Mouse (Mus musculus): ENCODE data around the gene Kcns1.
"Not testable (repeated sequence)": the region's sequence is repeated elsewhere in the genome, so short reads cannot be mapped to it uniquely, and the experiment has no call there.

Gene Kcns1

DNA sequence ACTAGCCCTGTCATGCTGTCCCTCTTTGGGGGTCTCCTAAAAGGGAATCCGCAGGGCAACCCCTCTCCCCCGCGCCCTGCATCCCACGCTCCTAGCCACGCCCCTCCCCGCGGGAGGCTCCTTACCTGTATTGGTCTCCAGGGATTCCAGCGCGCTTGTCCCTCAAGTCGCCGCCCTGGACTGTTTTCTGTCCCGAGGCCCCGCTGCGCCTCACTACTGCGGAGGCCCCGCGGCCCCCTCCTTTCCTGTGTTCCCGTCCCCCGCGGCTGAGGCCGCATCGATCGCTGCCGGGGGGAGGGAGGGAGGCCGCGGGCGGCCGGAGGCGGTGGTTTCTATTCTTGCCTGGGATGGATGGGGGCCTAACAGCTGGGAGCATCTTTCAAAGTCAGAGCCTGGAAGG lies at the start of gene Kcns1:
Gene Kcns1, minus strand, starts transcription at position 212 of the 400 bp plus-strand sequence.
- DNase-seq (ENCODE audit: low read depth in 2 of 2, low spot score in 2 of 2), result no peak

DNA sequence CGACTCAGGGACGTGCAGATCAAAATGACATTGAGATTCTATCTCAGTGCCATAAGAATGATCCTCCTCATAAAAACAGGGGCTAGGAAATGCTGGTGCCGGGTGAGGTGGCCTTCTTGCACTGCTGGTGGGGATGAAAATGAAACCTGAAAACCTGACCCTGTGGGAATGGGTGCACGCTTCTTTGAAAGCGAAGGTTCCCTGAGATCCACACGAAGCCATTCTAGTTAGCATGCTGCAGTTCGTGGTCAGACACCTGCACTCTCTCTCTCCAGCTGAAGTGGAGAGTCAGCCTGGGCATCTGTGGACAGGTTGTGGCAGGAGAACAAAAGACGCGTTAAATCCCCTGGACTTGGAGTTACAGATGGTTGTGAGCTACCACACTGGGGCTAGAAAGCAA lies 48.4 kb upstream of the Kcns1 start:
- DNase-seq (ENCODE audit: low read depth in 2 of 2, low spot score in 2 of 2), result no peak

DNA sequence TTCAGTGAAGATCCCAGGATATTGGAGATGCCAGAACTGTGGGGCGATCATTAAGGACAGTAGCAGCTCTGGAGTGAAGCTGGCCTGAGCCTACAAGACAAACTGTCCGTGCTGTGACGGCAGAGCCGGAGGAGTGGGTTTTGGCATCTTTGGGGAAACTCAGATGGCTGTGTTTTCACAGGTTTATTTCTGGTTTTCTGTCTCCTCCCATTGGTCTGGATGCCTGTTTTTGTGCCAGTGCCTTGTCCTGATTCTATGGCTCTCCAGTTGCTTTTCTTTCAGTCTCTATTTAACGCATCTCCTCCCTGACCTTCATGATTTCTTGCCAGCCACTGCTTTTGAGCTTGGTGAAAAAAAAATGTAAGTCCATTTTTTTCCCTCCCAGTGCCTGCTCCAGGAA lies 41.8 kb upstream of the Kcns1 start:
- no peak for DNase-seq (ENCODE audit: low read depth in 2 of 2, low spot score in 2 of 2)

DNA sequence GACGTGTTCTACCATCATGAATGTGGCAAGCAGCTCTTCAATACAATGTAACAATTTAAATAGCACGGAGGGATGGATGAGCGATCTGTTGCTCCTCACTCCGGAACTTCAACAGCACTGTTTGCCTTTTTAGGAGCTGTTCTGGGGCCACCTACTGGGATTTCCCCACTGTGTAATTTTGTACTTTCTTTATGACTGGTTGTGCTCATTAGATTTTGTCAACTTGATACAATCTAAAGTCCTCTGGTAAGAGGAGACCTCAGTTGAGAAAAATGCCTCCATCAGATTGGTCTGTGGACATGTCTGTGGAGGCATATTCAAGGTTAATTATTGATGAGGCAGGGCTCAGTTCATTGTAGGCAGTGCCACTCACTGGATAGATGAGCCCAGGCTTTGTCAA lies 40.0 kb upstream of the Kcns1 start:
- DNase-seq (ENCODE audit: low read depth in 2 of 2, low spot score in 2 of 2), result no peak

DNA sequence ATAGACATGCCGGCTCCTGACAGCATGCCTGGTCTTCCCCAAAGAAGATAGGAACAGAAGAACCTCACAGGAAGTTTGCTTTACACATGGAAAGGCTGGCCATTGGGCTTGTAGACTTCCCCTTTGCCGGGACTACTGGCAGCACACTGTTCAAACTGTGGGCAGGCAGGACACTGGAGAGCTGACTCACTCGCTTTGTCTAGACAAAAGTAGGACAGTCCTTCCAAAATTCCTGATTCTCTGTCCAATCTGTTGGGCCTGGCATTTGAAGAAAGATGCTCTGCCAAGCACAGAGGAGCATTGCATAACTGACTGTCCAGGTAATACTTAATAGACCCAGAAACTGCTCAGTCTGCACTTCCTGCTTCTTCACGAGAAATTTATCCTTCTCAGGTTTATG lies 35.8 kb upstream of the Kcns1 start:
- no peak for DNase-seq (ENCODE audit: low read depth in 2 of 2, low spot score in 2 of 2)

DNA sequence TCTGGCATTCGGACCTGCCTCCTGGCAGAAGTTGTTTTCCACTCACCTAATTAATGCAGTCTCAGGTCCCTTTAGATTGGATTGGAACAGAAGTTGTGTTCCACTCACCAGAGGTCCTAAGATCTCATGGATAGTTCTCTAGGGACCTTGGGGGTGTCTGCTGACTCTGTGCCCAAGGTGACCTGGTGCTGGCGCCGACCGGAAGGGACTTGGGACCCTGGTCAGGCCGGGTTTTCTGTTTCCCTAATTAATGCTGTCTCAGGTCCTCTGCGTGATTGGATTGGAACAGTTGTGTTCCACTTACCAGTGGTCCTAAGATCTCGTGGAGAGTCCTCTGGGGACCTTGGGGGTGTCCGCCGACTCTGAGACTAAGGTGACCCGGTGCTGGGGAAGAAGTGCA lies 35.1 kb upstream of the Kcns1 start:
- DNase-seq (ENCODE audit: low read depth in 2 of 2, low spot score in 2 of 2), result not testable (repeated sequence)

DNA sequence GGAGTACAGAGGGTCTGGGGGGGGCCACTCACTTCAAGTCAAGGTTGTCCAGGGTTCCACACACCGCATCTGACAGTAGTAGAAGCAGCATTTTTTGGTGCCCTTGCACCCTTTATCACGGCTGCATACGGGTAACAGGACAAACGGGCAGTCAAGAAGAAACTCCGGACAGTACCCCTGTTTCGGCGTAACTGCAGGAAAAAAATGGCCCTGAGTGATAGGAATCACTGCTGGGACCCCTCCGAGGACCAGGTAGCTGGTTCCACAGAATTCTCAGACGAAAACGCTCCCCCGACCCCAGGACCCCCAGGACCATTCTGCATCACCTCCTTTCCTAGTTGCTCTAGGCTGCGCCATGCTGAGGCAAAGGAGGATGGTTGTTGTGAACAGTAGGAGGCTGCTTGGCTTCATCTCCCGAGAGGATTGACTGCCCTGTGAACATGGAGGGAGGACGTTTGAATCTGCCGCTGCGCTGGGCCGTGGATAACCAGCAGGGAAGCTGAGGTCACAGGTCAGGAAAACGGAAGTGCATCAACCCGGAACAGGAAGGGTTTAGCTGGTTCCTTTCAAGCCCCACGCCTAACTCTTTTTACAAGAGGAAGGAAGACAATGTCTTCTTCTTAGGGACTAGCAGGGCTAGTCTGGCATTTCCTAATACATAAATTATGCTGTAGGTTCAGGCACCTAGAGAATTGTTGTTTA lies 28.9 kb upstream of the Kcns1 start, which contains the start of gene Wfdc15a:
Gene Wfdc15a, minus strand, starts transcription at position 505 of the 702 bp plus-strand sequence.
- no peak for DNase-seq (ENCODE audit: low read depth in 2 of 2, low spot score in 2 of 2)

DNA sequence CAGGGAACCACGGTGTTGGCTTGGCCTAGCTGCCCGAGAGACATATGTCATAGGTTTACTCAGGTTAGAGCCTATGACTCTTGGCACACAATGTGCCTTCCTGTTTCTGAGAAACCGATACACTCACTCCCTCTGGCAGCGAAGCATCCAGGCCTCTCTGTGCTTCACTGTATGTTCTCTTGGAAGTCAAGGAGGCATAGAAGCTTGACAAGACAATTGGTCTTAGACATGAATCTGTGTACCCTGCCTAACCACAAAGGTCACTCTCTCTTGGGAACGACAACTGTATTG lies 25.7 kb upstream of the Kcns1 start:
- no peak for DNase-seq (ENCODE audit: low read depth in 2 of 2, low spot score in 2 of 2)

DNA sequence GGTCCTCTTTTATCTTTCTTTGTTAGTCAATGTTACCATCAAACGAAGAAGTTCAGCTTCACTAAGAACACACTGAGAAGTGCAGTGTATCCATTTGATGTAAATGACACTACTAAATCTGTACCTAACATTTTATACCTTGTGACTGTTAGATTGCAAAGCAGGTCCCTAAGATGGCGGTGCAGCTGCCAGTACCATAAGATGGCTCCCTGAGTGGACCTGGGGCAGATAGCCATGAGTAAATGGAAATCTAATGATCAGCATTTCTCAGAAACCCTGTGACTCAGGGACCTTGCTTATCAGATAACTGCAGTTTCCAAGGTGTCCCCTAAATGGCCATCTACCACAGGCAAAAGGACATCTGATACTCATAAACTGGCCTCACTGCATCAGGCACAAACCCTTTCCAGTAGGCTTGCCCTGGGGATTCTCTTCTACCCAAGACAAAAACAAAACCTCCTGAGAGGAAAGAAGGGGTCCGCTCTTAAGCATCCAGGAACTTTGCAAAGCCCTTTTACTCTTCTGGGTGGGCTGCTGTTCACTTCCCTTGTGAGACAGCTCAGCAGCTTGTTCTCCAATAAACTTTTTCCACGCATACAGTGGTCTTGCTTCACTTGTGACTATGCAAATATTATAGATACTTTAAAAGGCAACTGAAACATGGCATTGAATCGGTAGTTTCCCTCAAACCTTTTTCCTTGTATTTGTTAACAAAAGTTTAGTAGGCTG lies 25.2 kb upstream of the Kcns1 start:
- DNase-seq (ENCODE audit: low read depth in 2 of 2, low spot score in 2 of 2), result no peak

DNA sequence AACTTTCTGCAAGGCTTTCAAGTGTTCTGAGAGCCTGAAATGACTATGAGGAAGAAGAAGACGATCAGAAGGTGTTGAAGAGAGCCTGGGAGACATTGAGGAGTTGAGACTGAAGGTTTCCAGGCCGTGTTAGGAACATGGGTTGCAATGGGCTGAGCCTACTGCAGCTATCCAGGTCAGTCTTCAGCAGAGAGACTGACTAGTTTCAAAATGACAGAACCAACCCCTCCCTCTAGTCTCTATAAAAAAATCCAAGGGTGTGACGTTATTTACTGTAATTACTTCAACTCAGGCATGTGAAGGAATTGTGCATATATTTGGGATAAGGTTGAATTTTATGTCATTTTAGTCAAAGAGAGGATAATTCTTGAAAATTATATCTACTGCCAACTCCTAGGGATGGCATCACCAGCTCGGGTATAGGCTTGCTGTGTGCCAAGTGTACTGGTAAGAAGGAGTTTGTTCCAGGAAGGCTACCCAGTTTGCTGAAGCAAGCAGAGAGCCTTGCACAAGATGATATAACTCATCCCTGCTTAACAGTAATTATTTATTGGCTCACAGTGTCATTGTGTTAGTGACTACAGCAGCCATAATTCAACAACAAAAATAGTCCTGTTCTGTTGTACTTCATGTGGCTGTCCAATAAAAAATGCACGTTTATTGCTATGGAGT lies 24.2 kb upstream of the Kcns1 start:
- no peak for DNase-seq (ENCODE audit: low read depth in 2 of 2, low spot score in 2 of 2)

DNA sequence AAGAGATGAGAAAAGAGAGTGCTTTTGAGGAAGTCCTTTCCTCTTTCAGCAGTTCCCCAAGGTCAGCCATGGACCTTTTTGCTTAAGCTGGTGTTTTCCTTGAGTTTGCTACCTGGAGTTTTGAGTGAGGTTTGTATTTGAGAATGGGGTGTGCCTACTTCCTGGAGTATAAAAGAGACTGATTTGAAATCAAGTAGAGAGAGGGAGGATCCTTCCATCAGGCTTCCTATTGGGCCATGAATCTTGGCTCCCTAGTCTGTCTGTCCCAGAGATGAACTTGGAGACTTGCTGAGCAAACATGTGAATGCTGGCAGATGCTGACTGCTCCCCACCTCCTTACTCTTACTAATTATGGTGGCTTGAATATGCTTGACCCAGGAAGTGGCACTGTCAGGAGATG lies 21.4 kb upstream of the Kcns1 start:
- no peak for DNase-seq (ENCODE audit: low read depth in 2 of 2, low spot score in 2 of 2)

DNA sequence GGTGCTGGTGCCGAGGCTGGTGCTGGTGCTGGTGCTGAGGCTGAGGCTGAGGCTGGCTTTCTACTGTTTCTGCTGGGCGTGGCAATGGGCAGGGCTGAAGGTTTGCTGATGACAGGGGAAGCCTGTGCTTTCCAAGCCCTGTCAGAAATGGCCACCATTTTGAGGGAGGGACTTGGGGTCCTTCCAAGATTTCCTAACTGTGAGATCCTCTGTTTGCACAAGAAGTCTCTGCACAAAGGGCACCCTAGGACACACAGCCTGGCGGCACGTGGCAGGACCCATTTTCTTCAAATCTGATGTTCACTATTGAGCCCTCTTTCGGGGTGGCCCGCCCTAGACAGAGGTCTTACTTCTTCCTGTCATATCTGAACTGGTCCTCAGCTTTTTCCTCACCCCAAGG lies 19.7 kb upstream of the Kcns1 start, which contains the start of gene Wfdc12:
Gene Wfdc12, minus strand, starts transcription at position 33 of the 400 bp plus-strand sequence.
- no peak for DNase-seq (ENCODE audit: low read depth in 2 of 2, low spot score in 2 of 2)

DNA sequence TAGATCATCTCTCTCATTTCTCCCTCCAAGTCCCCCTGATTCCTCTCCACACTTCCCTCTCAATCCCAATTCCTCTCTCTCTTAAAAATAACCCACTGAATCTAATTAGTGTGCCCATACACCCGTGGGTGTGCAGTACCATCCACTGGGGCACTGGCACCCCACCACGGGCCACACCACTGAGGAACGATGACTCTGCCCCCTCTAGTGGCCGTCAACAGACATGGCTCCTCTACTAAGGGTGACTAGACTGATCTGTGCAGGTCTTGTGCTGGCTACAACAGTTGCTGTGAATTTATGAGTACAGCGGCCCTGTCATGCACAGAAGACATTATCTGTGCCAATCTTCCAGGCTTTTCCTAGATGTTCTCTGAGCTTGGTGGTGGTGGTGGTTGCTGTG lies 17.8 kb upstream of the Kcns1 start:
- peak in 1 of 2 experiments; percentile 6 for DNase-seq (ENCODE audit: low read depth in 2 of 2, low spot score in 2 of 2)

DNA sequence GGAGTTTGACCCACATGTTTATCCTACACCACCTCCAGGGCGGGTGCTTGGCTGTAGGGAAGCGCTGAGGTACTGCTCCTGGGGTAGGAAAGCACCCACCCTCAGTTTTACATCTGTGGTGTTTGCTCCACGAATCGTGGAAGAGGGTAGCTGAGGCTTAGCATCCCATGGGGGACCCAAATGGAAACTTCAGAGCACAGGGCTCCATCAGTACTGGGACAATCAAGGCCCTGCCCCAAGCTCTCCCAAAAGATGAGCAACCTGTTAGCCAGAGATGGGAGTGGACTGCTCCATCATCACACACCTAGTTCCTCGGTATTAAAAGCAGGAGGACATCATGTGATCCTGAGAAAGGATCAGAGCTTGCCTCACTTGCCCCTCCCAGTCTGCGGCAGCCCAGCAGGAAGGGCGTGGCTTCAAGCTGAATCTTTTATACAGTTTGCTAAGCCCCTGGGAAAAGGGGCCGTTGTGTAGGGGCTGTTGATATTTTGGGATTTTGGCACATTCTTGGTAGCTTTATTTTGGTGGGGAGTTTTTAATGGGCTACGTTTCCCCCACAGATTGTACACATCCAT lies 13.3 kb upstream of the Kcns1 start:
- DNase-seq (ENCODE audit: low read depth in 2 of 2, low spot score in 2 of 2), result no peak

DNA sequence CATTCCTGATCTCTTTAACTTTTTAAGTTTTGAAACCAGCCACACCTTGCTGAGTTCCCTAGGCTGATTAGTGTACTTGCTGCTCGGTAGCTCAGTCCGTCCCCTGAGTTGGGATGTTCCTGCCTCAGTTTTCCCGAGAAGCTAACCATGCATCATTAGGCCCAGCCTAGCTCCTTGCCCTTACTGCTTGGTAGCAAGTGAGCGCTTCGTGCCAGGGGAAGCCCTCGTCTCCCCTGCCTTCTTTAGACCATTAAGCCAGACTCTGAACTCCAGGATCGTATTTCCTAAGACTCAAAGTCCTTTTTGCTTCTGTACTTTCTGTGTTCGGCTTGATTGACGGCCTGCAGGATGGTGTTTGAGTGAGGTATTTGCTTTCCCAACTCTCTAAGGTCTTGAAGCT lies 12.4 kb upstream of the Kcns1 start:
- no peak for DNase-seq (ENCODE audit: low read depth in 2 of 2, low spot score in 2 of 2)

DNA sequence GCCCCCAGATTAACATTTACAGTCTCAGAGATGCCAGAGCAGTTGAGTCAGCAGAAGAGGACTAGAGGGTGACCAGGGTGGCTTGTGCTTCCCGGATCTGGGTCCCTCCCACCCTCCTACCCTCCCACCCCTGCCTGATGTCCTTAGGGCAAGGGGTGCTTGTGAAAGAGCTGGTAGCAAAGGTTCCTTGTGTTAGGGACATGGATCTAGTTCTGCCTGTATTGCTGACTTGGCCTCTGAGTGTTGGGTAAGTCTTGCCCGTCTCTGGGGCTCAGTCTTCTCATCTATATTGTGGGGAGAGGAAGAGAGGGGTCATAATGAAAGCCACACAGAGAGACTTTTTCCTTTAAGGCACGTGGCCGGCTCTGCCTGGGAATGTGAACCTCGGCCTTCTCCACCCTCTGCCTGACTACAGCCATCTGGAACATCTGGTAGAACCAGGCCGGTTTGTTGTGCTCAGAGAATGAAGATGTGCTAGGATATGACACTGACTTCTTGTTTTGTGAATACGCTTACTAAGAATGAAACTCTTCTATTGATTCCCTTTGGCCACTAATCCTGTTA lies 11.9 kb upstream of the Kcns1 start, which contains the start of gene Wfdc5:
Gene Wfdc5, minus strand, starts transcription at position 51 of the 564 bp plus-strand sequence.
- DNase-seq (ENCODE audit: low read depth in 2 of 2, low spot score in 2 of 2), result no peak

DNA sequence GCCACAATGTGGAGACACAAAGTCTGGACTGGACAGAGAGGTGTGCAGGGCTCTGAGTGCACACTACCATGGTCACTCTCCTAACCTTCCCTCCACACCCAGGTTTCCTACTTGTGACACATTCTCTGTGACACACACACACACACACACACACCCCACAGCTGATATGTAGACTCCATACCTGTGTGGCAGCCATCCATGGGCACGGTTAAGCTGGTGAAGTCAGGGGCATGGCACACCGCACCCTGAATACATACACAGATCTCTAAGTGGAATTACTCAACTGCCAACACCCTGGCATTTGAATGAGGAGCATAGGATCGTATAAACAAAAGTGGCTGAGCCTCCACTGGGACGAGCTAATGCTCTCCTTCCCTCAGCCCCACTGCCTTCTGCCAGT lies 9.9 kb upstream of the Kcns1 start:
- DNase-seq (ENCODE audit: low read depth in 2 of 2, low spot score in 2 of 2), result no peak

DNA sequence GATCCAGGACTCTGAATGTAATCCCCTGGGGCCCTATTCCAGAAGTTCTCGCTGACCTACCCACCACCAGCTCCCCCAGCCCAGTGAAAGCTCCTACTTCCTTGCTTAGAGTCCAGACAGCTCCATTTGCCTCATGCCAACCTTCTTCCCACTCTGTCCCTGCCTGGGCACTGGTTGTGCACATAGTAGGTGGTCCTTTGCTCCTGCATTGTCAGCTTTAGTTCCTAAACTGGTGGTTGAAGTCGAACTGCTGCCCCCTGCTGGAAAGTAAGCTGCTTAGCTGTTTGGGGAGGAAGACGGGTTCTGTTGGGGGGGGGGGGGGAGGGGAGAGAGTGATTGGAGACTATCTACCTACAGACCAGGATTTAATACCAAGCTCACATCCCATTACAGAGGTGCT lies 9.2 kb upstream of the Kcns1 start:
- peak in 1 of 2 experiments; percentile 28 for DNase-seq (ENCODE audit: low read depth in 2 of 2, low spot score in 2 of 2)

DNA sequence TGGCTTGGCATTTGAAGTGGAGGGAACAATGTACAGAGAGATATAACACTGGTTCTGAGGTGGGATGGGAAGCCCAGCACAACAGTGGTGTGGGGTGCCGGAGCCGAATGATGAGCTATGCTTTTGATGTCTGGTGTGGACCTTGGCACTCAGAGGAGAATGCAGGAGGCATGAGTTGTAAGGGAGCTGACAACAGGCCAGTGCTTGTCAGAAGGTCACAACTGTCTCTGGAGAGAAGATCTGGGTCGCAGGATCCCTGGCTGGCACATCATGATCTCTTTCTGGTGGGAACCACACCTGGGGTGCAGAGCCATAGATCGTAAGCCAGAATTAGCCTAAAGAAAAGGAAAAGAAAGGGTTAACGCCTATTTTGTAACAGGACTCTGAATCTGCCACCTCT lies 6.9 kb upstream of the Kcns1 start:
- no peak for DNase-seq (ENCODE audit: low read depth in 2 of 2, low spot score in 2 of 2)

DNA sequence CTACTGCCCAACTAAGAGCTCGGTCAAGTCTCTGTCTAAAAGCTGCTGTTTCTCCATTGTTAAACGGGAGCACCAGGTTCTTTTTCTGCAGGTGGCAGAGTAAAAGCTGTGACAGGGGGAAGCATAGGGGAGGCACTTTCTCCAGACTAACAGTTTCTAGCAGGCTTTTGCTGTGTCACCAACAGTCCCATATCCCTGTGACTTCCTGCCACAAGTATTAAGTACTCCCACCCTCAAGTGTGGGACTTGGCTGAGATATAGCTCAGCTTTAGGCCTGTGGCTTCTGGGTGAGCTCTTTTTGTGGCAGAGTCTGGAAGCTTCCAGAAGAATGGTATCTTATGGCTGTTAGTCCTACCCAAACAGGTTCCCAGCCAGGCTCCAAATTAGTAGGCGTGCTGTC lies 4.9 kb upstream of the Kcns1 start:
- no peak for DNase-seq (ENCODE audit: low read depth in 2 of 2, low spot score in 2 of 2)

DNA sequence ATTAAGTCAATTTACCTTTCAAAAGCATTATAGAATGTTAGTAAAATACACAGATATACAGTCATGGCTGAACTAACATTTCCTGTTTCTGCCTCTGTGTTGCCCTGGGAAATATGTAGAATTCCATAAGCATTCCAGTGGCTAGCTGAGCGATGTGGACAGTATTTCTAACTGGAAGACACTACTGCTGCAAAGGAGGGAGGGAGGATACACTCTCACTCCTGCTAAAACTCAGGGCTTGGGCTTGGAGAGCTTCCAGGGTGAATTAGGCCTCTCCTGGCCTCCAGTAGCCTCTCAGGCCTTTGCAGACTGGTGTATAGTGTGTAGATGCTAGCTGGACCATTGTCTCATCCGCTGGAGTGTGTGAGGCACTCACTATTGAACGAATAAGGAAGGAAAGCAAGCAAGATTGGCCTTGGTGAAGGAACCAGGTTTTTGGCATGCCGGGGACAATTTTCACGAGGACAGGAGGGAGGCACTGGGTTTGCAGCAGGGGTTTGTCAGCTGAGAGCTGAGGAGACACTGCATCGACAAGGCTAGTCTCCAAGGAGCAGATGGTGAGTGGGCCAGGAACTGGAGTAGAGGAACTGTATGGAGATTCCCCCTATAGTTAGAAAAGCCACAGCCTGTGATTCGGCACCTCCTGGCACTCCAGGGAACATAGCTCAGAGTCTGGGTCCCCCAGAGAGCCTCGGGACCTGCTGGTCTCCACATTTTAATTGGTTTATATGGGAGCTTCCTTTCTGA lies 3.9 kb upstream of the Kcns1 start:
- no peak for DNase-seq (ENCODE audit: low read depth in 2 of 2, low spot score in 2 of 2)
